Mouse (Mus musculus) retina, adult 2 months (tissue): Measurements from ENCODE around the gene Dnmt3a.

Source experiments
- DNase-seq: peaks from one replicate; pipeline ENCODE4 v3.0.0-alpha.2; 2012; ENCODE audit warnings: low read depth, low spot score

Gene Dnmt3a

DNA sequence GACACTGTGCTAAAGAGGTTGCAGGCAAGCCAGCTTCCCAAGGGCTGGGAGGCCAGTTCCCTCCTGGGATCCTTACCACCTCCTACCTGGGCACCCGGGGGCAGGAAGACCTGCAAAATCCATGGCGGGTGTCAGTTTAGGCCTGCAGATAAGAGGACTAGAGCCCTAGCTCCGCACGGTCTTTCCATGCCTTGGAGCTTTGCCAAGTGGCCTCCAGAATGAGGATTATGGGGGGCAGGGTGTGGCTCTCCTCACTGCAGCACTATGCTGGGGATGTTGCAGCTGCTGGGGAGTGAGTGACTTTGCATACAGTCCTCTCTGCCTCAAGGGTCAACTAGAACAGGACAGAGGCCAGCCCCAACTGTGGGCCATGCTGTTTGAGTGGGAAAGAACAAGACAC, 14.1 kb downstream of the Dnmt3a start:
- DNase-seq: no peak

DNA sequence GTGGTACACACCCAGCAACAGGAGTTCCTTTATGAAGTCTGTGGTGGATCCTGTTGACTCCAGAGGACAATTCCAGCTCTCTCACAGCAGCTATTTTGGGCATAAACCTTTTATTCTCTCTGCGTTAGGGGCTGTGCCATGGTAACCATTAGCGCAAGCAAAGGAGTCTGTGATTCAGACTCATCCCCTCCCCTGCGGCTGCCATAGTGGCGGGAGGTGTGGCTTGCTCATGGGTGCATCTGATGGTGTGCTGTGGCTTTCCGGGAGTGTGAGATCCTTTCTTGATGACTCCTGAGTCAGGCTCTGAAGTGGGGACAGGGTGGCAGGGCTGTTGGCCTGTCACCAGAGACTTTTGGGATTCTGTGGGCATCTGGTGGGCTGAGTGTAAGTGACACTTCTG, 17.6 kb downstream of the Dnmt3a start:
- no peak for DNase-seq

GRCm38 (mm10) chr12:3824906-3825713, 19.3 kb downstream of the Dnmt3a start:
- no peak for DNase-seq

- DNase-seq: no peak
These were observed 19.9 kb downstream of the Dnmt3a start for GRCm38 (mm10) chr12:3825714-3826080.

- DNase-seq: no peak
These were observed 22.0 kb downstream of the Dnmt3a start for GRCm38 (mm10) chr12:3827771-3828170.

GRCm38 (mm10) chr12:3833059-3833760, 27.4 kb downstream of the Dnmt3a start:
- no peak for DNase-seq

DNA sequence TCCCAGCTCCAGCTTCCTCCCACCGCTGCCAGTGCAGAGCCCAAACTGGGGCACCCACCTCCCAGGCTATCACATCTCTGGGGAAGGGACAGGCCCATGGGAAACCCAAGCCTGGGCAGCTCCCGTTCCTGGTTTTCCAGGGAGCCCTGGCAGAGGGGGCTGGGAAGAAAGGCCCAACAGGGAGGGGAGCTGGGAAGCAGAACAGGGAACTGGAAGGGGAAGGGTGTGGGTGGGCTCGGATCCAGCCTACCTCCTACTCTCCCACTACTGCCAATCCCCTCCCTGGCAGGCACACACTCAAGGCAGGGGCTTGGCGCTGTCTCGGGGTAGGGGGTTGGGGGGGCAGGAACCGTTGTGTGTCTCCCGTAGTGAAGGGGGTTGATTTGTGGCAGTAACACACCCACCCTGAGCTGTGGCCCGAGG, 28.1 kb downstream of the Dnmt3a start:
- DNase-seq: no peak

- no peak for DNase-seq
These were observed 28.8 kb downstream of the Dnmt3a start for GRCm38 (mm10) chr12:3834373-3835314.

- DNase-seq: no peak
These were observed 29.8 kb downstream of the Dnmt3a start for GRCm38 (mm10) chr12:3835576-3835975.

DNA sequence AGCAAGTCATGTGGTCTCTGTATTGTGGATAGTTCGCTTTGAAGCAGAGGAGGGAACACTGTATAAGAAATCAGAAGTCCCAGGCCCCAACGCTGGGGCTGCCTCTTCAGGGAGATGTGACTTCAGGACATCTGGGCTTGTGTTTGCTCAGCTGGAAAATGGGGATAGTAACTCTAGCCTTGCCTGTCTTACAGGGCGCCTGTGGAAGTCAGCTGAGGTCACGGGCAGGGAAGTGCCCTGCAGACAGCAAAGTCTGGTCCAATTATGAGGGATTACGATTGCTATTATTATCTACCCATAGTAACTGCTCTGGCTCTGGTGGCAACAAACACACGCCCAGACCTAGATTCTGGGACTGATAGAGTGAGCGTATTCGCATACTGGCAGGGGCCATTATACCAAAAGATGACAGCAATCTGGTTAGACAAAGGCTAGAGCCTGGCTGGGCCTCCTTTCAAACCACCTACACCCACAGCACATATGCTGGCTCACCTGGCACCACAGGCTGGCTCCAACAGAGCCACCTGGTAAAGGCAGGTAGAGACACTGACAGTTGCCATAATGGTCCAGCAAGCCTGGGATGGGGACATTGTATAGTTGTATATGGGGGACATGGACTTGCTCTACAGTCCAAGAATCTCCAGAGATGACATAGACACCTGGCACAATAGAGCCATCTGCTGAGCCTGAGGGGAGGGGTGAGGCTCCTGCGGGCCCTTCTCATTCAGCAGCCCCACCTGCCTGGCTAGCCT, 31.4 kb downstream of the Dnmt3a start:
- peak; percentile 71 for DNase-seq

DNA sequence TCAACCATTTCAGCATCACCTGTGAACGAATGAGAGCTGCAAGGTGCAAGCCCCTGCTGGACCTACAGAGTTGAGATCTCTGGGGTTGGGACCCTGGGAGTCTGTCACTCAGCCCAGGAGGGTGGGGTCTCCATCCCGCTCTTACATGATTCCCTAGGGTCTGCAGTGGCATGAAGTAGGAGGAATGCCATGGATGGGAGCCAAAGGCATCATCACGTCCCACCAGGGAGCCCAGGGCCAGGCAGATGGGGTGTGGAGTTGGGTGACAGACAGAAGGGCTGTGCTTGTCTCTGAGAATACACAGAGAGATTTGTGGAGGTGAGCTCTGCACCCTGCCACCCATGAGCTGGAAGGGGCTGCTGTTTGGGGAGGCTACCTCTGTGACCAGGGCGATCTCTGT, 32.2 kb downstream of the Dnmt3a start:
- no peak for DNase-seq

DNA sequence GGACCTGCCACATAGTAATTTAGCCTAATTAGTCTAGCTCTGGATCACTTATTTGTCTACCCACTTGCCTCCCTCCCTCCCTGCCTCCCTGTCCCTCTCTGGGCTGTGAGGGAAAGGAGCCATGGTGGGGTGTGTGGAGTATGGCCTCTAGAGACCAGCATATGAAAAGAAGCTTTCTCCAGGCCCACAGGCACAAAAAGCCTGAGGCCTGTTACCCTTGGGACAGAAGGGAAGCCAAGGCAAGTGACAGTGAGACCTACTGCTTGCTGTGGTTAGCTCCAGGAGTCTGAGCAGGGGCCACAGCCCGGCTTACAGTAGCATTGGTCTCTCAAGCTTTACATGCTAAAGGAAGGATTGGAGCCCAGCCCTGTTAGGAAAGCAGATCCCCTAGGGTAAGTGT, 33.9 kb downstream of the Dnmt3a start:
- no peak for DNase-seq

- DNase-seq: no peak
These were observed 35.3 kb downstream of the Dnmt3a start for GRCm38 (mm10) chr12:3841121-3841520.

- DNase-seq: no peak
These were observed 37.0 kb downstream of the Dnmt3a start for GRCm38 (mm10) chr12:3842843-3843242.

- DNase-seq: no peak
These were observed 37.6 kb downstream of the Dnmt3a start for GRCm38 (mm10) chr12:3843371-3843861.

GRCm38 (mm10) chr12:3843918-3844317, 38.1 kb downstream of the Dnmt3a start:
- DNase-seq: no peak

GRCm38 (mm10) chr12:3844335-3844734, 38.5 kb downstream of the Dnmt3a start:
- DNase-seq: no peak

GRCm38 (mm10) chr12:3849481-3849880, 43.7 kb downstream of the Dnmt3a start:
- no peak for DNase-seq

DNA sequence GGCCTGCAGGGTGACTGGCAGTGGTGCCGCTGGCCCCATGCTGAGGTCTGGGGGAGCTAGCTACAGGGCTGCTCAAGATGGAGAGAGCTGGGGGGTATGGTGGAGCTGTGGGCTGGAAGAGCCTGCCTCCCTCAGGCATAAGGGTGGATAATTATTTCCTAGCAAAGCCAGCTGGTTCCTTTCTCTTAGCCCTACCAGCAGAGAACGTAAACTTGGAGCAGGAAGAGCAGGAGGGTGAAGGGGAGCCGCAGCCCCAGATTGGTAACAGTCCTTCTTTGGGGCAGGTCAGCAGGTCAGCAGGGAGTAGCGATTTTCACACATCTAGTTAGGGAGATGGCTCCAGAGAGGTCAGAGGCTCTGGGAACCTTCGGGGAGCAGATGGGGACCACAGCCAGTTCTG, 44.4 kb downstream of the Dnmt3a start:
- no peak for DNase-seq

- no peak for DNase-seq
These were observed 44.9 kb downstream of the Dnmt3a start for GRCm38 (mm10) chr12:3850731-3851130.

DNA sequence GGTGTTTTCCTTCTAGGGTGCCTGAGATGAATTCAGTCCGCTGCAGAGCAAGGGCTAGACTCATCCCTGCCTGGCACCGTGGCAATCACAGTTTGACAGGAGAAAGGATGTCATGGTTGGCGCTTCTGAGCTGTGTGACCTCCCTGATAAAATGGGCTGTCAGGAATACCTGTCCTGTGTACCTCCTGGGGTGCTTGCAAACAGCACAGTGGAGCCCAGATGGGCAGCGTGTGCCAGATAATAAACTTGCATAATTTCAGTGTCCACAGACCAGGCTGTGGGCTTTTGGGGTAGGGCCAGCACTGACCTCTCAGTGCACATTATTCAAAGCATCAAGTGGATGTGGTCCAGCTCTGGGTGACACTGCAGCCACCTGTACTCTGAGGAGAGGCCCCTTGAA, 45.4 kb downstream of the Dnmt3a start:
- no peak for DNase-seq
